Mouse (Mus musculus): ENCODE measurements at regions not wholly inside any gene's neighbourhood (a gene's known extent, or its start where the extent isn't known, plus 50 kb on each side); places are given as distances from the start of the nearest gene placed in this dataset.

- TF ChIP-seq POLR2A (IDR thresholded peaks at IDR 0.05; ENCODE audit: insufficient read depth, low read depth, low read length), result no peak
- TF ChIP-seq CTCF (IDR thresholded peaks at IDR 0.05), result no peak
- no peak for TF ChIP-seq EP300 (IDR thresholded peaks at IDR 0.05; ENCODE audit: insufficient read depth, low read depth, low read length)
Measured at GRCm38 (mm10) chr15:88159618-88160170, 440.4 kb upstream of the Zdhhc25 start.

Data from heart, adult 2 months (tissue).